Mouse (Mus musculus): ENCODE data around the gene Hyal3. TPM values are rescaled to one million over a fixed set of nuclear protein-coding genes. Genes with fewer than 3 reads are reported as not detected.
A peak's percentile ranks its signal among the peaks of the same experiment; 100 is the strongest.

The Hyal3 gene
- polyA plus RNA-seq, 1 experiment from 2014 or later = 1.7 TPM

DNA sequence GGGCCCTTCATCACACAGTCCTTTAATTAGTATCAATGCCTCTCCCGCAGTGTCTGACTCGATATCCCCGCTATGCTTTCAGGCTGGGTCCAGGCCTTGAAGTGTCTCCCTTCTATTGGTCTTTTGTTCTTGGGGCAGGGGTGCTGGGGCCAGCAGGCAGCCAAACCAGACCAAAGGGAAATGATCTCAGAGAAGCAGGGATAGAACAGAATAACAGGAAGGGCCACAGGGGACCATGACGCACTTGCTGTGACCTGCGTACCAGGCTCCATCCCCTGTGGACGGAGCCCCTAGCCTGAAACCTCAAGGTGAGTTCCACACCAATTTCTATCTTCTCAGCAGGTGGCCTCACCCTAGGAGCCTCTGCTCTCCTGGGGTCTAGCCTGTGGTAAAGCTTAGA, 37.5 kb downstream of the Hyal3 start:
- WGBS = 90% methylated on average over 6 of the region's 6 CpGs
- no peaks in the 10 kb centered on the region for H3K9me3 ChIP-seq
- no peak overlapping the region for H3K4me3 ChIP-seq
- no peaks in the 10 kb centered on the region for H3K27me3 ChIP-seq
- no peak overlapping the region for H3K27ac ChIP-seq
- no peak overlapping the region for H3K9ac ChIP-seq
- H3K4me2 ChIP-seq (replicated peaks) = no peak overlapping the region
- peaks cover 1% of the 10 kb centered on the region for H3K4me1 ChIP-seq
- no peak for ATAC-seq (ENCODE audit: low FRiP score, low read depth)
- H3K36me3 ChIP-seq = peaks cover 81% of the 10 kb centered on the region

DNA sequence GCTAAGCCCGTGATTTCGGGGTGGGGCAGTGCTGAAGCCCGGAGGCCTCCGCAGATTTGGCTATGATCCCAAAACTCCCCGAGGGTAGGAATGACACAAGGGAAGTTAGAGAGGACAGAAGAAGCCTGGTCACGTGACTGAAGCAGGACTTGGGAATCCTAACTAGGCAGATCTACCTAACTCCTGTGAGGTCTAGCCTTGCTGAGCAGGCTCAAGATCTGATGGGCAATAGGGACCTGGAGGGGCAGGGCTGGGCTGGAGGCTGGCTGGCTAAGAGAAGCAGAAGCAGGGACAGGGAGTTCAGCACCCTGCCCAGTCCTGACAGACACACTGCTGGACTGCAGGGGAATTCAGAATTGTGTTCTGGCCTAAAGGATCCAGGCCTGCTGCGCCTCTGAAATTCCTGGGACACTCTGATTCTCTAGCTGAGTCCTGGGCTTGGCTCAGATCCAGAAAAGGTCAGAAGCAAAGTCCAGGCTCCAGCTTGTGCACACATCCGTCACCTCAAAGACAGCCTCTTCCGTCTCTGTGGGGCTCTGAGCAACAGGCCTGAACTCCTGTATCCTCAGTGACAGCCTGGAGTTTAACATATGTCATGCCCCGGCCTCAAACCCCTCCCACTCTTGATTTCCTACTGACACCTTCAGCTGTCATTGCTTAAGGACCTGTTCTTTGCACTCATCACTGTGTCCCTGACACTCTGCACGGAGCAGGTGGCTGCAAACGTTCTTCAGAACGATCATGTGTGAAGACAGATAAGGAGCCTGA, 38.3 kb downstream of the Hyal3 start:
- H3K9me3 ChIP-seq = no peaks in the 10 kb centered on the region
- ATAC-seq (ENCODE audit: low FRiP score, low read depth) = no peak
- no peak overlapping the region for H3K27ac ChIP-seq
- H3K4me3 ChIP-seq = no peak overlapping the region
- H3K36me3 ChIP-seq = peaks cover 86% of the 10 kb centered on the region
- H3K27me3 ChIP-seq = no peaks in the 10 kb centered on the region
- WGBS = 66% methylated on average over 13 of the region's 13 CpGs
- no peak overlapping the region for H3K9ac ChIP-seq
- H3K4me1 ChIP-seq = no peaks in the 10 kb centered on the region
- no peak overlapping the region for H3K4me2 ChIP-seq (replicated peaks)

DNA sequence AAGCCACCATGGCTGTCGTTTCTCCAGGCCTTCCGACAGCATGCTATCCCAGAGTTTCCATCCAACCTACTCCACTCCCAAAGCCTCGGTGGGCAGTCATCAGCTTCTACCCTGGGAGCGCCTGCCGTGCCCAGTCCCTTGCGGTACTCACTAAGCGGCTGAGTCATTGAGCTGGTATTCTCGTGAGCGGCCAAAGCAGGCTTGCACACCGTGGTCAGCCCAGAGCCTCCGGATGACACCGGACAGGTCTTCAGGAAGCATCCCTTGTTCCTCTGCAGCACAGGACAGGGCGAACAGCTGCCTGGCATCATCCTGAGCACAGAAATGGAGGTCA, 38.9 kb downstream of the Hyal3 start:
- WGBS = 81% methylated on average over 13 of the region's 13 CpGs

DNA sequence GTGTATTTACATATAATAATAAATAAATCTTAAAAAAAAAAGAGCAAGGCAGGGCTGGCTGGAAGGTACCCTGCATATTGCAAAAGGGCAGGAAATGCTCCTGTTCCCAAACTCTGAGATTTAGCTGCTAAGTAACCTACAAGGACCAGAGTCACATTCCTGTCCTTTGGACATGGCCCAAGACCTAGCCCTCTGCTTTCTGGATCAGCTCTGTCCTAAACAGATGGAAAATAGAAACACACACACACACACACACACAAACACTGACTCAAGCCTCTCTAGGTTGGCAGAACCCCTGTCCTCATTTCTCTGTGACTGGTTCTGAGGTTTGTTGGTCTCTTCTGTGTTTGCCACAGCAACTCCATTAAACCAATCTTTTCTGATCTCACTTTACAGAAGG, 40.3 kb downstream of the Hyal3 start:
- Histone ChIP-seq H3K9me3 (no peaks in the 10 kb centered on the region), H3K9ac (no peak overlapping the region), H3K4me1 (peaks cover 6% of the 10 kb centered on the region; the same call in 1 of the 2 replicates), H3K27me3 (no peaks in the 10 kb centered on the region), H3K4me3 (no peak overlapping the region), H3K4me2 (replicated peaks) (no peak overlapping the region), H3K36me3 (peaks cover 84% of the 10 kb centered on the region), H3K27ac (no peak overlapping the region)
- ATAC-seq (ENCODE audit: low FRiP score, low read depth) = no peak

More for the DNA sequence above, 38.9 kb downstream of the Hyal3 start:
- Histone ChIP-seq H3K27me3 (no peaks in the 10 kb centered on the region), H3K4me1 (no peaks in the 10 kb centered on the region), H3K27ac (0 out of 2 replicates have a peak overlapping the region, but pooled peaks have one; percentile 15), H3K9me3 (no peaks in the 10 kb centered on the region), H3K4me2 (replicated peaks) (no peak overlapping the region), H3K36me3 (peaks cover 86% of the 10 kb centered on the region), H3K4me3 (no peak overlapping the region), H3K9ac (no peak overlapping the region)
- ATAC-seq (ENCODE audit: low FRiP score, low read depth) = no peak

DNA sequence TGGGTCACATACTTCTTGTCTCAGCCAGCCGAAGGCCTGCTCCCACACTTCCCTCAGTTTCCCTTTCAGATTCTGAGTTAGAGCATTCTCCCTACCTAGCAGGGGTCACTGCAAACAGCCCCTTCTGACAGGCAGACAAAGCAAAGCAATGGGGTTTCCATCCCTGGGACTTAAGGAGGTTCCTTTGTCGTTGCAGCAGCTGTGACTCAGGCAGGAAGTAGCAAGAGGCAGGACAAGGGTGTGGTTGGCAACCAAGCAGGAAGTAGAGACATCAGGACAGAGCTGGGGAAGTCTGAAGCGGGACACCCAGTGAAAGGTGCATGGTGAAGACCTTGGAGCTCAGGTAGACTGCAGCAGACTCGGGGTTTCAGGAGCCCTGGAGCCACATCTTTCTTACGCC, 43.9 kb downstream of the Hyal3 start:
- Histone ChIP-seq H3K9ac (peak overlapping the region; percentile 35; the same call in 1 of the 2 replicates), H3K36me3 (peaks cover 68% of the 10 kb centered on the region), H3K27me3 (no peaks in the 10 kb centered on the region), H3K4me3 (no peak overlapping the region), H3K4me2 (replicated peaks) (no peak overlapping the region), H3K27ac (no peak overlapping the region), H3K9me3 (no peaks in the 10 kb centered on the region), H3K4me1 (peaks cover 41% of the 10 kb centered on the region)
- 80% methylated on average over 5 of the region's 5 CpGs for WGBS
- no peak for ATAC-seq (ENCODE audit: low FRiP score, low read depth)

DNA sequence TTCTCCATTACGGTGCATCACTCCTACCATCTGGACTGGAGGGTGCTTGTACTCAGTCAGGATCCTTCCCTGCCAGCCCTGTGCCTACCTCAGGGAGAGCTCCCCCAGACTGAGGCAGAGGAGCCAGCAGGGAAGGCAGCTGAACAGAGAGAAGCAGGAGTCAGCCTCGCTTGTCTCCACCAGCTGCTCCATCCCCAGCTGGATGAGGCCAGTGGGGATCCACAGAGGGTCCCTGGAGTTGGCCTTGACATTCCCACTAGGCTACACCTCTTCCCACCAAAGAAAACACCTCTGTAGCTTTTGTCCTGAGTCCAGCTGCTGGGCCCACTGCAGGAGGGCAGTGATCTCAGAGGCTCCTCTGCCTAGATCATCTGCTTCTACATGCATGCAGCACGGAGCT, 44.3 kb downstream of the Hyal3 start:
- WGBS = 92% methylated on average over 3 of the region's 3 CpGs
- peaks cover 64% of the 10 kb centered on the region for H3K36me3 ChIP-seq
- H3K27me3 ChIP-seq = no peaks in the 10 kb centered on the region
- no peak overlapping the region for H3K4me2 ChIP-seq (replicated peaks)
- peak overlapping the region; percentile 35; the same call in 1 of the 2 replicates for H3K9ac ChIP-seq
- no peak overlapping the region for H3K27ac ChIP-seq
- no peaks in the 10 kb centered on the region for H3K9me3 ChIP-seq
- no peak for ATAC-seq (ENCODE audit: low FRiP score, low read depth)
- H3K4me3 ChIP-seq = no peak overlapping the region
- H3K4me1 ChIP-seq = peaks cover 45% of the 10 kb centered on the region

DNA sequence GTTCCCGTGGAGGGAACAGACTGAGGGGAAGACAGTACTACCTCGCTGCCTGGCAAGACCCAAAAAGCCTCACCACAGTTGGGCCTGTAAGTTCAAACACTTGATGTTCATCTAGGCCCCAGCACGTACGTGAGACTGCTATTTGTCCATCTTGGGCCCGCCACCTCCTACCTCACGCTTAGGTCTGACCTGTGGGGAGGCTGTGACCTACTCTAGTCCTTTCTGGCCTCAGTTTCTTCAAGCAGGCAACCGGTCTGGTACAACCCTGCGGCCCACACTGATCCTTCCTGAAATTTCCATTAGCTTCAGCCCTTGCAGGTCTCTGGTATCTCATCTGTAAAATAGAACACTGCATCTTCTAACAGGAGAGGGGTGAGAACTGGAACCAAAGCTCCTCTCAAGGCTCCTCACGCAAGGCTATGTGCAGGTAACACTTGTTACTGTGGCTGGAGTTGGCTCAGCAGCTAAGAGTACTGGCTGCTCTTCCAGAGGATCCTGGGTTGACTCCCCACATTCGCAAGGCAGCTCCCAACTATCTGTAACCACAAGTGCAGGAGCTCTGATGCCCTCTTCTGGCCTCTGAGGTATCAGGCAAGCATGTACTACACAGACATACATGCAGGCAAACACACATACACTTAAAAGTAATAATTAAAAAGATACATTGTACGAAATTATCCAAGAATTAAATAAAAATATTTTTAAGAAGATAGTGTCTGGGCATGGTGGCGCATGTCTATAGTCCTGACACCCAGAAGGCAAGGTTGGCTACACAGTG, 44.9 kb downstream of the Hyal3 start:
- Histone ChIP-seq H3K36me3 (peaks cover 58% of the 10 kb centered on the region), H3K4me1 (peaks cover 51% of the 10 kb centered on the region), H3K27ac (no peak overlapping the region; the same call in 1 of the 2 replicates), H3K4me2 (replicated peaks) (no peak overlapping the region), H3K27me3 (no peaks in the 10 kb centered on the region), H3K9me3 (no peaks in the 10 kb centered on the region), H3K9ac (peak overlapping the region; percentile 35; the same call in 1 of the 2 replicates), H3K4me3 (no peak overlapping the region)
- WGBS = 90% methylated on average over 12 of the region's 12 CpGs
- no peak for ATAC-seq (ENCODE audit: low FRiP score, low read depth)

DNA sequence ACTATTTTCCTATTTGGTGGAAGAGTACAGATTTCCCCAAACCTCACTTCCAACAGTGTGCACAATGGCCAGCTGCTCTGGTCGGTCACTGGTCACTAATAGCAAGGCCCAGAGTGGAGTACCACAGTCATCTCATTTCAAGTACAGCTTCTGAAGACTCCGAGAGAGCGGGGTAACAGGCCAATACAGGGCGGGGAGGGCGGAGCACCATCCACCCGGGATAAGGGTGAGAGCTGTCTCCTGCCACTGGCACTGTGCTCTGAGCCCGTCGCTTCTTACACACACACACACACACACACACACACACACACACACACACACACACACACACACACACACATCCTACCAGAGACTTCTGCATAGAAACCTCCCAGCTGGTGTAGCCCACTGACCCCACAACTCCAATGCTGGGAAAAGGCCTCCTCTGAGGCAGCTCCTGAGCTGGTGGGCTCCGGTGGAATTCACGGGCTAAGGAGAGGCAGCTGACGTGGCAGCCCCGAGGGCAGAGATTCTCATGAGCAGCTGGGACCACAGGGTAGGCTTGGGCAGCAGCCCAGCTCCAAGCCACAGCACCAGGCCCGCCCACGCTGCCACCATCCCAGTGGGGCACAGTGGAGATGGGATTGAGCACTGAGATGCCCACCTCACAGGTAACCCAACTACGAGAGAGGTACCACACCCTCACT, 45.7 kb downstream of the Hyal3 start:
- H3K9me3 ChIP-seq = no peaks in the 10 kb centered on the region
- H3K4me2 ChIP-seq (replicated peaks) = peak overlapping the region; percentile 100
- peaks cover 58% of the 10 kb centered on the region for H3K36me3 ChIP-seq
- H3K27me3 ChIP-seq = no peaks in the 10 kb centered on the region
- peak overlapping the region; percentile 46 for H3K9ac ChIP-seq
- whole genome bisulfite sequencing = 43% methylated on average over 14 of the region's 15 CpGs
- H3K27ac ChIP-seq = peak overlapping the region; percentile 93
- ATAC-seq (ENCODE audit: low FRiP score, low read depth) = no peak; the same call in 1 of the 2 replicates
- peak overlapping the region; percentile 2; the same call in 1 of the 2 replicates for H3K4me3 ChIP-seq
- H3K4me1 ChIP-seq = peaks cover 59% of the 10 kb centered on the region

DNA sequence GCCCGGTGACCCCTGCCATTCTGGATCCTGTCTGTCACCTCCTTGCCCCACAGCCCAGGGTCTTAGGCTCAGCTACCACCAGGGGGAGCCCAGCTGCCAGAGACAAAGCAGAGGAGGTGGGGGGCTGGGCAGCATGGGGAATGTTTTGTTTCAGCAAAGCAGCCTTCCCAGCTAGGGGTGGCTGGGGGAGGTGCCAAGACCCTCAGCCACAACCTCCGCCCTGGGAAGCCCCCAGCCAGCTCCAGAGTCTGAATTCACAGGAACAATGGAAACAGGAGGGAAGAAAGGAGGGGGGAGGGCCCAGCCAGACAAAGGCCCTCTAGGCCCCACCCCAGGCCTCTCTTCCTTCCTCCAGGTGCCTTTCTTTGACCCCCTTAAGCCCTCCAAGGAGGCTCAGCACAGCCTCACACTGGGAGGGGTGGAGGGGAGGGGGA, 46.2 kb downstream of the Hyal3 start:
- Histone ChIP-seq H3K4me3 (peak overlapping the region; percentile 2; the same call in 1 of the 2 replicates), H3K4me2 (replicated peaks) (peak overlapping the region; percentile 100), H3K27ac (peak overlapping the region; percentile 93), H3K9ac (peak overlapping the region; percentile 46), H3K9me3 (no peaks in the 10 kb centered on the region), H3K4me1 (peaks cover 64% of the 10 kb centered on the region), H3K27me3 (no peaks in the 10 kb centered on the region), H3K36me3 (peaks cover 63% of the 10 kb centered on the region)
- ATAC-seq (ENCODE audit: low FRiP score, low read depth) = peak; percentile 76
- 0% methylated on average over 2 of the region's 2 CpGs for WGBS

DNA sequence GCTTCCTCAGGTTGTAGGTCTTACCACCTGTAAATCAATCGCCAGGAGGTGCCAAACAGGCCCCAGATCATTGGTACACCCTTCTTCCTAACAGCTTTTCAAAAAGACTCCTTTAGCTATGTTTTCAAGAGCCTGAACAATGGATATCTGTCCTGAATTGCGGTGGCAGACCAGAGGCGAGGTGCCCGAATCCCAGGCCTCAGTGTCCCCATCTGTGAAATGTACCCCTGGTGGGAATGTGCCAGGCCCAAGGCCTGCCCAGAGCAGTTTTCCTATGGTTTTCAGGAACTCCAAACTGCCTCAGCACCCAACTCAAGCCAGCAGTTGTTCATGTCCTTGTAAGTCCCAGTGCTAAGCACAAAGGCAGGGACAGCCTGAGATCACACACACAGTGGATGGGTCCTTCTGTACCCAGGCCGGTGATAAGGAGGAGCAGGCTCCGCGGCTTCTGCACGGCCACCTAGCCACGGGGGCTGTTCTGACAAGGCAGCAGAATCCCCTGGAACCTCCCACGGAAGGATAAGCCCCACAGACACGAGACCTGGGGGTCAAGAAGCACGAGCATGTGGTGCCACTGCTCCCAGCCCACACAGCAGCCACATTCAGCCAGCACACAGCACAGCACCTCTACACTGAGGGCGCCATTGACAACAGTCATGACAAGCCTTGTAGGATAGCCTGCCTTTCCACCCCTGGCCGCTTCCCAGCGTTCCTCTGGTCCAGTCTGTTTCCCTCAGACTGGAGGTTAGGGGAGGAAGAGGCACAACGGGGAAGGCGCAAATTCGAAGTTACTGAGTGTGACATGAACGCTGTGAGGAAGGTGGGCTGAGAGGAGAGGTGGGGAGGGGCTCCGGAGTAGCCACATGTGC, 47.0 kb downstream of the Hyal3 start:
- peak overlapping the region; percentile 46 for H3K9ac ChIP-seq
- H3K27me3 ChIP-seq = no peaks in the 10 kb centered on the region
- no peaks in the 10 kb centered on the region for H3K9me3 ChIP-seq
- H3K4me2 ChIP-seq (replicated peaks) = peak overlapping the region; percentile 100
- H3K4me1 ChIP-seq = peaks cover 72% of the 10 kb centered on the region
- WGBS = 43% methylated on average over 20 of the region's 20 CpGs
- peak overlapping the region; percentile 93 for H3K27ac ChIP-seq
- H3K4me3 ChIP-seq = no peak overlapping the region
- peaks cover 61% of the 10 kb centered on the region for H3K36me3 ChIP-seq
- ATAC-seq (ENCODE audit: low FRiP score, low read depth) = no peak

DNA sequence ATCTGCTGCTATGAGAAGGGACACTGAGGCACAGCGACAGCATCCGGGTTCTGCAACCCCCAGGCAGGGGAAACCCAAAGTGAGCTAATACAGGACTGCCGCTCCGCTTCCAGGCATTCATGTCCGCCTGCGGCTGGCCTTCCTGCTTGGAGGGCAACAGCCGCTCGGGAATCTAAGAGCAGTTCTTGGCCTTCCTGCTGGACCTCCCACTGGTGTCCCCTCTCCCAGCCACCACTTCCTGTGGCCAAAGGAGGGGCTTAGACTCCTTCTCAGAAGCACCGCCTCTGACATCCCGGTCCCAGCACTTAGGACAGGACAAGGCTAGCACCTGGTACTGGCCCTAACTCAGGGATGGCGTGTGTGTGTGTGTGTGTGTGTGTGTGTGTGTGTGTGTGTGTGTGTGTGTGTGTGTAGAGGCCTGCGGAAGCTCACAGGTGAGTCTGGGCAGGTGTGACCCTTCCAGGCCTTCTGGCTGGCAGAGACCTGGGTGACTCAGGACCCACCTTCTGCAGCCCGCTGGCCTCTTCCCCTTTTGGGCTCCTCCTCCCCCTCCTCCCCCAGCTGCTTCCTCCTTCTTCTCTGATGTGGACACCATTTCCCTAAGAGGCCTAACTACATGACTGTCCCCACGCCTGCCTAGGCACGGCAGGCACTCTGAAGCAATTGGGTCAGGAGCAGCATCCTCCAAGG, 48.2 kb downstream of the Hyal3 start:
- Histone ChIP-seq H3K9me3 (no peaks in the 10 kb centered on the region), H3K4me1 (peaks cover 76% of the 10 kb centered on the region), H3K27me3 (no peaks in the 10 kb centered on the region), H3K27ac (peak overlapping the region; percentile 93; the same call in 1 of the 2 replicates), H3K9ac (peak overlapping the region; percentile 35; the same call in 1 of the 2 replicates), H3K4me2 (replicated peaks) (peak overlapping the region; percentile 100), H3K4me3 (no peak overlapping the region), H3K36me3 (peaks cover 48% of the 10 kb centered on the region)
- WGBS = 50% methylated on average over 15 of the region's 15 CpGs
- ATAC-seq (ENCODE audit: low FRiP score, low read depth) = no peak
